Mouse (Mus musculus) lung, postnatal 0 days (tissue): ENCODE measurements at regions not wholly inside any gene's neighbourhood (a gene's known extent, or its start where the extent isn't known, plus 50 kb on each side); places are given as distances from the start of the nearest gene placed in this dataset.

Experiments
- CTCF ChIP-seq: IDR thresholded peaks from 2 replicates; pipeline ENCODE4 v1.5.1; 2016; ENCODE audit warnings: antibody characterized with exemption, mild to moderate bottlenecking
- EP300 ChIP-seq: IDR thresholded peaks from 2 replicates; pipeline ENCODE4 v1.6.1; 2016; ENCODE audit warnings: antibody characterized with exemption, mild to moderate bottlenecking, control low read depth

GRCm38 (mm10) chrX:51911566-51911965 is 61.0 kb downstream of the 1700080O16Rik start:
- TF ChIP-seq EP300 (no peak), CTCF (no peak)
